Mouse (Mus musculus): ENCODE results near the gene Fbxo11.

DNA sequence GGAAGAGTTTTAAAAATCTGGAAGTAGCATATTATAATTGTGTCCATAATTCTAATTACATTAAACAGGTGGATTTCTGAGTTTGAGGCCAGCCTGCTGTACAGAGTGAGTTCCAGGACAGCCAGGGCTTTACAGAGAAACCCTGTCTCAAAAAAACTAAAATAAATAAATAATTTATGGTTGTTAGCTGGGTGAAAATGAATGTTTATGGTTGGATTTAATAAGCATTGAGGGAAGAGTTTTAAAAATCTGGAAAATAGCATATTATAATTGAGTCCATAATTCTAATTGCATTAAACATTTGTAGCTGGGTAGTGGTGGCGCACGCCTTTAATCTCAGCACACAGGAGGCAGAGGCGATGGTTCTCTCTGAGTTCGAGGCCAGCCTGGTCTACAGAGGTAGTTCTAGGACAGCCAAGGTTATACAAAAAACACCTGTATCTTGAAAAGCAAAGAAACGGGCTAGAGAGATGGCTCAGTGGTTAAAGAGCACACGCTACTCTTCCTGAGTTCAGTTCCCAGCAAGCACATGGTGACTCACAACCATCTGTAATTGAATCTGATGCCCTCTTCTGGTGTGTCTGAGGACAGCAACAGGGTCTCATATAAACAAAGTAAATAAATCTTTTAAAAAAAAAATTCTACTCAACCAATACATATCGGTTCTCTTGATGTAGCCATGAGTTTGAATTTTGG lies 3.1 kb upstream of the Fbxo11 start:
- TF ChIP-seq POLR2A (IDR thresholded peaks at IDR 0.05; ENCODE audit: insufficient read depth, low read depth, low read length) (no peak), EP300 (IDR thresholded peaks at IDR 0.05; ENCODE audit: insufficient read depth, low read depth, low read length) (no peak), CTCF (IDR thresholded peaks at IDR 0.05) (peak; percentile 31)
